Mouse (Mus musculus) brain, embryonic 14.5 days (tissue): ENCODE measurements around the gene Mns1. TPM values are rescaled to one million over a fixed set of nuclear protein-coding genes. Genes with fewer than 3 reads are reported as not detected.
"Not testable (repeated sequence)": the region's sequence is repeated elsewhere in the genome, so short reads cannot be mapped to it uniquely, and the experiment has no call there.

Experiments used
- DNase-seq: peaks from one replicate; pipeline ENCODE4 v3.0.0-alpha.2; 2011; ENCODE audit warnings: low read depth
- CTCF ChIP-seq: fragments of 200-500 bp; IDR thresholded peaks from 2 replicates; pipeline ENCODE4 v1.5.1; 2012; ENCODE audit warnings: inconsistent platforms, mild to moderate bottlenecking, moderate library complexity, borderline replicate concordance; ENCODE audit not compliant: insufficient read depth, insufficient read length; ENCODE audit errors: extremely low read depth
- POLR2A ChIP-seq: fragments of 200-500 bp; IDR thresholded peaks from 2 replicates; pipeline ENCODE4 v1.6.1; 2012; ENCODE audit warnings: mild to moderate bottlenecking, inconsistent platforms, borderline replicate concordance; ENCODE audit not compliant: poor library complexity, insufficient read depth, insufficient read length, severe bottlenecking; ENCODE audit errors: extremely low read depth
- polyA plus RNA-seq: library from polyadenylated mRNA; depleted of rRNA; stranded (reverse); fragments of >200 nt; gene quantifications from 2 replicates; pipeline ENCODE4 v1.2.3, GENCODE M21; 2012

Mns1 gene
- polyA plus RNA-seq, 1 experiment: 6.7 TPM

DNA sequence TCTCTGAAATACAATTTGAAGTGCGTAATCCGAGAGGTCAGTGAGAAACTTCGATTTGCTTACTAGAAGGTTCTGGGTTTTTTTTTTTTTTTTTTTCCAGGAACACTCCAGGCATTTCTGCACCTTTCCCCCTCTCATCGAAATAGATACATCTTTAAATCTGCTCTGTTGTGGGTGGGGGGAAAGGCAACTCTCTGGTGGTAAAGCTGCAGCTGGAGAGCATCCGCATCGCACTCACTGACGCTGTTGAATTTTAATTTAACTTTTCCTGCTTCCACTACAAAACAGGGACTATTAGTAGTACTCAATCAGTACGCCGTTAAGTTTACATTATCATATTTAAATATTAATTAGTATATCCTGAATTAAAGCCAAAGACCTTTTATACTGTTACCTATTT is 938 bp downstream of the Mns1 start:
- no peak for DNase-seq
- TF ChIP-seq CTCF (no peak), POLR2A (no peak)

- no peak for DNase-seq
- TF ChIP-seq CTCF: no peak
- no peak for TF ChIP-seq POLR2A
Observed at GRCm38 (mm10) chr9:72440358-72440757, 2.5 kb downstream of the Mns1 start.

GRCm38 (mm10) chr9:72440948-72441926 is 3.4 kb downstream of the Mns1 start:
- DNase-seq: no peak
- no peak for TF ChIP-seq POLR2A
- no peak for TF ChIP-seq CTCF

DNA sequence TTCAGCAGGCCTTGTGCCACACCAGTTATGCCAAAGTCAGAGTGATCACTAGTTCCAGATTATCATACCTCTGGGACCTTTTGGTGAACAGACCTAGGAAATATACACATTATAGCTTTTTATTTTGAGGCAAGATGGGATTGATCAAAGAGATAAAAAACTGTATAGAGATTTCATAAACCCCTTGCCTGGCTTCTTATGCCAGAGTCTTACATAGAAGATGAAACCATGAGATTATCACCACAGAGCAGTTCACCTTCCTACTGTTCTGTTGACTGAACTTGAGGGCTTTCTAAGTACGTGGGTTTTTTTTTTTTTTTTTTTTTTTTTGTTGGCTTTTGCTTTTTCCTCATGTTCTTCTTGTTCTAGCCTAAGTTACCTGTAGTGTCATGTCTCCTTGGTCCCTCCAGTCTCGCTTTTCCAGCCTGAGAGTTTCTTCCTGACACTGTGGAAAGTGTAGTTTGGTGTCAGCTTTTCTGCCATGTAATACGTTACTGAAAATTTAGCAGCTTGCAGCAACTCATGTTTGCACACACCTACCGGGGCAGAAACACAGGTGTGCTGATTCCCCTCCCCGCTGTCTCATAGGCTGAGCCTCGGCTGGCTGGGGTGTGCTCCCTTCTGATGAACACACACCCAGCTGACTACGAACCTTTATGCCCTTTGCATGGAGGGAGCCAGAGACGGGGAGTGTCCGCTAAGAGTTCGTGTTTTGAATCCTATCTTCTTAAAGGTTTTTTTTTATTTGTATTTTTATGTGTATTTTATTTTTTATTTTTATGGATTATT is 4.3 kb downstream of the Mns1 start:
- no peak for TF ChIP-seq CTCF
- TF ChIP-seq POLR2A: no peak
- no peak for DNase-seq

- DNase-seq: peak; percentile 55
- TF ChIP-seq POLR2A: no peak
- TF ChIP-seq CTCF: peak; percentile 66
Observed at GRCm38 (mm10) chr9:72448026-72448425, 10.2 kb downstream of the Mns1 start.

DNA sequence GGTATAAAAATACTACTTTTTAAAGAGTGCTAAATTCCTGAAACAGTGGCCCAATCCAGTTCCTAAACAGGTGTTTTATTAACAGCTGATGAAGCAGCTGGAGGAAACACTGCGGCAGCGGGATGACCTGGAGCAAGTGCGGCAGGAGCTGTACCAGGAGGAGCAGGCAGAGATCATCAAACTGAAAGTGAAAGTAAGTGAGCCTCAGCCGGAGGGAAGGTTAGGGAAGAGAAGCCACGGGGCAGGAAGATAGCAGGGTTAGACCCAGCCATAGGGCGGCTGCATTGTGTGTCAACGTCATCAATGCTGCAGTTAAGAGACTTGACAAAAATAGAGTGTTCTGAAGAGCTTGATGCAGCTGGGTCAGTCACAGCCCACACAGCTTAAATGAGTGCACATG is 11.6 kb downstream of the Mns1 start:
- TF ChIP-seq CTCF: no peak
- no peak for TF ChIP-seq POLR2A
- no peak for DNase-seq

GRCm38 (mm10) chr9:72449841-72450240 is 12.0 kb downstream of the Mns1 start:
- no peak for DNase-seq

GRCm38 (mm10) chr9:72450363-72450762 is 12.6 kb downstream of the Mns1 start:
- no peak for DNase-seq
- no peak for TF ChIP-seq CTCF
- TF ChIP-seq POLR2A: no peak

More at GRCm38 (mm10) chr9:72449841-72450240, 12.0 kb downstream of the Mns1 start:
- TF ChIP-seq CTCF (no peak), POLR2A (no peak)

DNA sequence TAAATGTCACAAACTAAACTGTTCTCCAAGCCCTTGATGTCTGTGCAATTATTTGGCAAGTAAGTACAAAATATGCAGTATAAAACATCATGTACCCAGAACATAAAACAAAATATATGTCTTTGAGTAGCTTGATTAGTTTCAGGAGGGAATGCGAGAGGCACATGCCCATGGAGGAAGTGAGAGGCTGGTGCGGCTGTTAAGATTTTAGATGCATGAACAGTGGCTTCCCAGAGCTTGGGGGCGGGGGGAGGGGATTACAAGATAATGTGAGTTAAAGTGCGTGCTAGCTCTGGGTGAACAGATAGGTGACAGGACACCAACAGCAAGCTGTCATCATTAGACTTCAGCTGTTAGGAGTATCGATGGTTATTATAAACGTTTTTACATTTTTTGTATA is 13.3 kb downstream of the Mns1 start:
- no peak for TF ChIP-seq POLR2A
- no peak for TF ChIP-seq CTCF
- no peak for DNase-seq

DNA sequence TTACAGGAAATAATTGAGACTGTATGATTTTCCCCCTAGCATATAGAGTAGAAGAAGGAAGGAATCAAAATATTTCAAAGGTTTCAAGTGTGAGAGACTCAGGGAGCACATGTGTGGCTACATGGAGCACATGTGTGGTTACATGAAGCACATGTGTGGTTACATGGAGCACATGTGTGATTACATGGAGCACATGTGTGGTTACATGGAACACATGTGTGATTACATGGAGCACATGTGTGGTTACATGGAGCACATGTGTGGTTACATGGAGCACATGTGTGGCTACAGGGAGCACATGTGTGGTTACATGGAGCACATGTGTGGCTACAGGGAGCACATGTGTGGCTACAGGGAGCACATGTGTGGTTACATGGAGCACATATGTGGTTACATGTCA is 16.5 kb downstream of the Mns1 start:
- DNase-seq: not testable (repeated sequence)

GRCm38 (mm10) chr9:72456374-72456773 is 18.6 kb downstream of the Mns1 start:
- peak; percentile 18 for DNase-seq
- TF ChIP-seq POLR2A: no peak
- TF ChIP-seq CTCF: peak; percentile 2; the same call in 1 of the 2 replicates

DNA sequence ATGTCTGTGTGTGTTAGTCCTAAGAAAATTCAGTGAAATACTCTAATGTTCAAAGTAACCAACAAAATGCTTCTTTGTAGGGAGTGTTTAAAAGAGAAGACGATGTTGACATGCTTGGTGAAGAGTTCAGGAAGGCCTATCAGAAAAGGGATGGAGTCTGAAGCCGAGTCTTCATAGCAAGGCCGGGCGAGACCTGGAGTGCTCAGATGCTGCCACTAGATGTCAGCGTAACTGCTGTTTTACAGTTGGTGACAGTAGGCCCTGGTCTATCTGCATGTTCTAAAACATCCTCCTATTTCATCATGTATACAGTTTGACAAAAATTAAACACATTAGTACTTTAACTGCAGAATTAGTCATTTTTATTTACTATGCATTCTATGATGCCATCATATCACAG is 20.4 kb downstream of the Mns1 start:
- DNase-seq: peak; percentile 84
- TF ChIP-seq CTCF (peak; percentile 89), POLR2A (no peak)

- no peak for TF ChIP-seq CTCF
- no peak for TF ChIP-seq POLR2A
- no peak for DNase-seq
Observed at GRCm38 (mm10) chr9:72459703-72460102, 21.9 kb downstream of the Mns1 start.
